Mouse (Mus musculus) myocyte (in vitro differentiated cells): ENCODE measurements at regions not wholly inside any gene's neighbourhood (a gene's known extent, or its start where the extent isn't known, plus 50 kb on each side); places are given as distances from the start of the nearest gene placed in this dataset.

ENCODE experiments used
- H3K27me3 ChIP-seq: one replicate; pipeline ENCODE4 v1.6.1; 2011; ENCODE audit not compliant: control insufficient read depth, insufficient read depth, insufficient read length
- H3K36me3 ChIP-seq: one replicate; pipeline ENCODE4 v1.6.1; 2011; ENCODE audit not compliant: control insufficient read depth, insufficient read depth
- H3K4me2 ChIP-seq: one replicate; pipeline ENCODE4 v1.6.1; 2011; ENCODE audit warnings: low read depth, control low read depth
- H3K4me3 ChIP-seq: one replicate; pipeline ENCODE4 v1.5.1; 2011; ENCODE audit warnings: mild to moderate bottlenecking, control low read depth, moderate library complexity
- H3K79me2 ChIP-seq: one replicate; pipeline ENCODE4 v1.6.1; 2011; ENCODE audit not compliant: control insufficient read depth, insufficient read depth
- H3ac ChIP-seq: one replicate; pipeline ENCODE4 v1.6.1; 2011; ENCODE audit not compliant: control insufficient read depth, insufficient read length
- CEBPB ChIP-seq: IDR thresholded peaks from 2 replicates; pipeline ENCODE4 v1.6.1; 2011; ENCODE audit warnings: mild to moderate bottlenecking, moderate library complexity; ENCODE audit not compliant: poor library complexity, insufficient read depth, severe bottlenecking
- E2F4 ChIP-seq: IDR thresholded peaks from one replicate; pipeline ENCODE4 v1.6.1; 2011; ENCODE audit warnings: mild to moderate bottlenecking, control low read depth, moderate library complexity; ENCODE audit not compliant: insufficient read depth
- MAX ChIP-seq: IDR thresholded peaks from one replicate; pipeline ENCODE4 v1.6.1; 2011; ENCODE audit warnings: low read depth, mild to moderate bottlenecking, control low read depth
- MYOD1 ChIP-seq, 3 experiments: IDR thresholded peaks; one replicate each; pipeline ENCODE4 v1.6.1; 2011; ENCODE audit warnings: control low read depth in 2 of 3, low read depth in 2 of 3, mild to moderate bottlenecking in 2 of 3, moderate library complexity in 1 of 3; ENCODE audit not compliant: insufficient read length in 2 of 3, control insufficient read depth in 1 of 3
- MYOG ChIP-seq, 3 experiments: IDR thresholded peaks; one replicate each; pipeline ENCODE4 v1.6.1; 2011; ENCODE audit warnings: control low read depth in 2 of 3, low read depth in 2 of 3, mild to moderate bottlenecking in 2 of 3; ENCODE audit not compliant: insufficient read length in 2 of 3, control insufficient read depth in 1 of 3, insufficient read depth in 1 of 3
- POLR2A ChIP-seq: IDR thresholded peaks from one replicate; pipeline ENCODE4 v1.6.1; 2011; ENCODE audit warnings: low read depth, mild to moderate bottlenecking, control low read depth, moderate library complexity; ENCODE audit not compliant: insufficient read length
- SRF ChIP-seq: IDR thresholded peaks from one replicate; pipeline ENCODE4 v1.6.1; 2011; ENCODE audit warnings: low read depth; ENCODE audit not compliant: control insufficient read depth, insufficient read length
- TCF12 ChIP-seq: IDR thresholded peaks from one replicate; pipeline ENCODE4 v1.6.1; 2011; ENCODE audit warnings: mild to moderate bottlenecking, control low read depth; ENCODE audit not compliant: poor library complexity, insufficient read depth, severe bottlenecking
- TCF3 ChIP-seq: IDR thresholded peaks from one replicate; pipeline ENCODE4 v1.6.1; 2011; ENCODE audit warnings: low read depth, control low read depth; ENCODE audit not compliant: insufficient read length
- USF1 ChIP-seq: IDR thresholded peaks from one replicate; pipeline ENCODE4 v1.6.1; 2011; ENCODE audit warnings: low read depth, mild to moderate bottlenecking, control low read depth, moderate library complexity

GRCm38 (mm10) chr12:26532076-26532475 lies 63.1 kb downstream of the Cmpk2 start:
- H3K4me2 ChIP-seq = no peak overlapping the region
- no peaks in the 10 kb centered on the region for H3K36me3 ChIP-seq
- no peaks in the 10 kb centered on the region for H3K27me3 ChIP-seq
- no peak overlapping the region for H3K4me3 ChIP-seq
- H3K79me2 ChIP-seq = no peaks in the 10 kb centered on the region
- H3ac ChIP-seq = no peak overlapping the region
- TF ChIP-seq SRF (no peak), POLR2A (no peak), TCF12 (no peak), E2F4 (no peak), MYOG (IDR thresholded peaks at IDR 0.05; ENCODE audit: control insufficient read depth in 1 of 3, insufficient read depth in 1 of 3, insufficient read length in 2 of 3, low read depth in 2 of 3) (no peak), MAX (no peak), CEBPB (no peak), USF1 (no peak), TCF3 (no peak), MYOD1 (IDR thresholded peaks at IDR 0.05; ENCODE audit: control insufficient read depth in 1 of 3, insufficient read length in 2 of 3, low read depth in 2 of 3) (no peak)
